Mouse (Mus musculus) cerebellum, postnatal 4 days (tissue): ENCODE results near the gene Card14.

Experiments used
- DNase-seq, 2 experiments: peaks; one replicate each; pipeline ENCODE4 v3.0.0; 2022; ENCODE audit warnings: low spot score in 2 of 2, mixed read lengths in 1 of 2

The Card14 gene

GRCm38 (mm10) chr11:119300986-119301385, 6.6 kb upstream of the Card14 start:
- DNase-seq, result no peak

- DNase-seq, result peak in 1 of 2 experiments; percentile 32
These were observed 2.5 kb upstream of the Card14 start for GRCm38 (mm10) chr11:119304904-119305712.

GRCm38 (mm10) chr11:119306762-119307657, 558 bp upstream of the Card14 start:
- DNase-seq, result no peak

- DNase-seq, result no peak
These were observed 348 bp downstream of the Card14 start for GRCm38 (mm10) chr11:119307916-119308315.

GRCm38 (mm10) chr11:119310621-119311020, 3.1 kb downstream of the Card14 start:
- no peak for DNase-seq

GRCm38 (mm10) chr11:119314252-119314936, 6.8 kb downstream of the Card14 start:
- no peak for DNase-seq

- DNase-seq, result no peak
These were observed 9.2 kb downstream of the Card14 start for GRCm38 (mm10) chr11:119316720-119317119.

- no peak for DNase-seq
These were observed 15.0 kb downstream of the Card14 start for GRCm38 (mm10) chr11:119322521-119322920.

- no peak for DNase-seq
These were observed 17.5 kb downstream of the Card14 start for GRCm38 (mm10) chr11:119325068-119325467.

GRCm38 (mm10) chr11:119330592-119330991, 23.0 kb downstream of the Card14 start:
- DNase-seq, result no peak

GRCm38 (mm10) chr11:119331970-119332369, 24.4 kb downstream of the Card14 start:
- DNase-seq, result no peak

- DNase-seq, result no peak
These were observed 30.9 kb downstream of the Card14 start for GRCm38 (mm10) chr11:119338271-119339059.

GRCm38 (mm10) chr11:119339179-119339578, 31.6 kb downstream of the Card14 start:
- no peak for DNase-seq

- DNase-seq, result peak; percentile 60 to 64
These were observed 32.1 kb downstream of the Card14 start for GRCm38 (mm10) chr11:119339637-119340036.

- no peak for DNase-seq
These were observed 36.6 kb downstream of the Card14 start for GRCm38 (mm10) chr11:119344178-119344577.

GRCm38 (mm10) chr11:119344865-119345264, 37.3 kb downstream of the Card14 start:
- DNase-seq, result no peak

GRCm38 (mm10) chr11:119347125-119347524, 39.6 kb downstream of the Card14 start:
- no peak for DNase-seq

- DNase-seq, result no peak
These were observed 44.5 kb downstream of the Card14 start for GRCm38 (mm10) chr11:119352113-119352512.

- no peak for DNase-seq
These were observed 46.4 kb downstream of the Card14 start for GRCm38 (mm10) chr11:119353946-119354345.

GRCm38 (mm10) chr11:119354798-119355442, 47.4 kb downstream of the Card14 start:
- no peak for DNase-seq
